Mouse (Mus musculus): ENCODE results near the gene Swap70.

GRCm38 (mm10) chr7:110307741-110308140, 86.2 kb downstream of the Swap70 start:
- no peak for TF ChIP-seq CTCF (IDR thresholded peaks at IDR 0.05; ENCODE audit: low read depth)
- no peak for TF ChIP-seq EP300 (optimal IDR thresholded peaks at IDR 0.05)

All from stomach, postnatal 0 days (tissue).